Mouse (Mus musculus) hindbrain, embryonic 13.5 days (tissue): ENCODE results near the gene Gria2. TPM values are rescaled to one million over a fixed set of nuclear protein-coding genes. Genes with fewer than 3 reads are reported as not detected.
A peak's percentile ranks its signal among the peaks of the same experiment; 100 is the strongest.

Experiments used
- ATAC-seq: fragments of 200-750 bp; cut with Nextera tagmentation; 2 replicates; pipeline ENCODE4 v1.8.0; 2017; ENCODE audit warnings: moderate TSS enrichment; ENCODE audit not compliant: low FRiP score
- H3K27ac ChIP-seq: fragments of 300-500 bp; sonication (generic); 2 replicates; pipeline ENCODE4 v1.5.1; 2015; ENCODE audit warnings: inconsistent platforms, mild to moderate bottlenecking, moderate library complexity
- H3K27me3 ChIP-seq: fragments of 300-500 bp; sonication (generic); 2 replicates; pipeline ENCODE4 v1.6.1; 2015; ENCODE audit warnings: mild to moderate bottlenecking, inconsistent platforms
- H3K36me3 ChIP-seq: fragments of 300-500 bp; sonication (generic); 2 replicates; pipeline ENCODE4 v1.6.1; 2015; ENCODE audit warnings: mild to moderate bottlenecking, inconsistent platforms
- H3K4me1 ChIP-seq: fragments of 300-500 bp; sonication (generic); replicated peaks from 2 replicates; pipeline ENCODE4 v1.6.1; 2015; ENCODE audit warnings: inconsistent platforms
- H3K4me2 ChIP-seq: fragments of 300-500 bp; sonication (generic); 2 replicates; pipeline ENCODE4 v1.6.1; 2015; ENCODE audit warnings: inconsistent platforms, mild to moderate bottlenecking, moderate library complexity
- H3K4me3 ChIP-seq: fragments of 300-500 bp; sonication (generic); 2 replicates; pipeline ENCODE4 v1.5.1; 2015; ENCODE audit warnings: mild to moderate bottlenecking, inconsistent platforms
- H3K9ac ChIP-seq: fragments of 300-500 bp; sonication (generic); 2 replicates; pipeline ENCODE4 v1.6.1; 2015; ENCODE audit warnings: mild to moderate bottlenecking, inconsistent platforms
- H3K9me3 ChIP-seq: fragments of 300-500 bp; sonication (generic); 2 replicates; pipeline ENCODE4 v1.6.1; 2016; ENCODE audit warnings: inconsistent platforms
- WGBS: fragments of 180-500 bp; shearing (Covaris S2); methylation state at CpG from one replicate; pipeline ENCODE4 v1.1.7; 2015; 5-methylcytosine and 5-hydroxymethylcytosine counted together
- polyA plus RNA-seq: library from polyadenylated mRNA; unstranded; fragments of >200 nt; fragmentation: Nextera tagmentation; extraction: Ambion mirVana; gene quantifications from 2 replicates; pipeline ENCODE4 v1.2.1, GENCODE M21; 2015

Gria2 gene
- 129 and 130 TPM in 2 replicates for polyA plus RNA-seq

- peaks cover 27% of the 10 kb centered on the region for H3K4me1 ChIP-seq
- no peaks in the 10 kb centered on the region for H3K27me3 ChIP-seq
- no peaks in the 10 kb centered on the region for H3K36me3 ChIP-seq
- H3K9me3 ChIP-seq, result no peaks in the 10 kb centered on the region
- H3K27ac ChIP-seq, result peak within 1 kb of the TSS; percentile 96
- ATAC-seq, result peak; percentile 95
- whole genome bisulfite sequencing, result under 1% methylated on average over 35 of the region's 35 CpGs
- peak within 1 kb of the TSS; percentile 75 for H3K4me3 ChIP-seq
- H3K4me2 ChIP-seq, result peak within 1 kb of the TSS; percentile 70
- H3K9ac ChIP-seq, result peak within 1 kb of the TSS; percentile 85
These were observed at the start of gene Gria2 for GRCm38 (mm10) chr3:80802596-80803081. TSS of gene Gria2 (minus strand) at chr3:80802835.

GRCm38 (mm10) chr3:80850947-80851346, 48.3 kb upstream of the Gria2 start:
- WGBS, result 84% methylated on average over 10 of the region's 10 CpGs
- no peak overlapping the region for H3K4me2 ChIP-seq
- ATAC-seq, result no peak
- no peak overlapping the region for H3K4me3 ChIP-seq
- no peaks in the 10 kb centered on the region for H3K27me3 ChIP-seq
- H3K27ac ChIP-seq, result no peak overlapping the region
- H3K36me3 ChIP-seq, result peaks cover 14% of the 10 kb centered on the region; the same call in 1 of the 2 replicates
- H3K4me1 ChIP-seq, result no peaks in the 10 kb centered on the region
- no peak overlapping the region for H3K9ac ChIP-seq
- no peaks in the 10 kb centered on the region for H3K9me3 ChIP-seq

- Histone ChIP-seq H3K9me3 (no peaks in the 10 kb centered on the region), H3K27me3 (no peaks in the 10 kb centered on the region), H3K4me3 (no peak overlapping the region), H3K4me1 (no peaks in the 10 kb centered on the region), H3K27ac (no peak overlapping the region), H3K4me2 (no peak overlapping the region), H3K9ac (no peak overlapping the region), H3K36me3 (peaks cover 8% of the 10 kb centered on the region; the same call in 1 of the 2 replicates)
- ATAC-seq, result no peak
- 93% methylated on average over 2 of the region's 2 CpGs for WGBS
These were observed 43.0 kb upstream of the Gria2 start for GRCm38 (mm10) chr3:80845634-80846033.

- H3K4me1 ChIP-seq, result no peaks in the 10 kb centered on the region
- no peaks in the 10 kb centered on the region for H3K36me3 ChIP-seq
- H3K9me3 ChIP-seq, result no peaks in the 10 kb centered on the region
- H3K9ac ChIP-seq, result no peak overlapping the region
- H3K27ac ChIP-seq, result no peak overlapping the region
- no peak for ATAC-seq
- H3K4me3 ChIP-seq, result no peak overlapping the region
- 85% methylated on average over 5 of the region's 5 CpGs for WGBS
- no peaks in the 10 kb centered on the region for H3K27me3 ChIP-seq
- H3K4me2 ChIP-seq, result no peak overlapping the region
These were observed 37.2 kb upstream of the Gria2 start for GRCm38 (mm10) chr3:80839845-80840244.

DNA sequence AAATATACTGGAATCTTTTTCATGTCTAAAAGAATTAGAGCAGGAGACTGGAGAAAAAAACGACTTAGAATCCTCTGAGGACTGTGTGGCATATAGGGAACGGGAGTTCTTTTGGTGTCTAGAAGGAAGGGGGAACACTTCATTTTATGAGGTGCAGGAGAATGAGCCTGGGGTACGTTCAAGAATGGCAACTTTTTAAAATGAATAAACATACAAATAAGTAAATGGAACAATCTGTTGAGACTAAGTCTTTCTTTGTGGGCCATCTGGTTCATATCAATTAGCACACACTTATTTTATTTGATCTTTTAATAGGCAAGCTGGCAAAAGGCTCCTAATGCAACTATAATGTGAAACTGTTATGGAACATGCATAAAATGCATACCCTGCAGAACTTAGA, 34.9 kb upstream of the Gria2 start:
- no peak overlapping the region for H3K27ac ChIP-seq
- H3K9ac ChIP-seq, result no peak overlapping the region
- H3K4me2 ChIP-seq, result no peak overlapping the region
- WGBS, result 65% methylated on average over 3 of the region's 3 CpGs
- ATAC-seq, result no peak
- no peaks in the 10 kb centered on the region for H3K4me1 ChIP-seq
- no peaks in the 10 kb centered on the region for H3K9me3 ChIP-seq
- no peak overlapping the region for H3K4me3 ChIP-seq
- no peaks in the 10 kb centered on the region for H3K27me3 ChIP-seq
- H3K36me3 ChIP-seq, result no peaks in the 10 kb centered on the region

DNA sequence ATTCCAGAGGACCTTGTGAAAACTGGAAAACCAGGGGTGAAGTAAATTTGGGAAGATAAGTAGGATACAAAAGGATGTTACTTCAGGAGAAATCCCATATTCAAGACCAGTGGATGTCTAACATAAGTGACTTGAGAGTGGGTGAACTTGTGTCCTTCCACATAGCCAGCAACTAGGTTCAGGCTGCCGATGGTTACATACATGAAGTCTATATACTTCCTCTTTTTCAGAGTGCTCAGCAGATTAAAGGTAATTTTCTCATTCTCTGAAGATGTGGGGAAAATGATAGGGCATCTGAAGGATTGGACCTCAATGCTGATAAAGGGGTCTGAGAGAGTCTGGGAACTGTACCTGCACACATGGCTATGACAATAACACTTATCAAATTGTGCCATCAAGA, 21.3 kb upstream of the Gria2 start:
- 90% methylated on average over 1 of the region's 1 CpGs for WGBS
- no peak for ATAC-seq
- Histone ChIP-seq H3K4me1 (no peaks in the 10 kb centered on the region), H3K4me2 (no peak overlapping the region), H3K27ac (no peak overlapping the region), H3K36me3 (no peaks in the 10 kb centered on the region), H3K27me3 (no peaks in the 10 kb centered on the region), H3K4me3 (no peak overlapping the region), H3K9ac (no peak overlapping the region), H3K9me3 (no peaks in the 10 kb centered on the region)

- Histone ChIP-seq H3K9ac (no peak overlapping the region), H3K36me3 (no peaks in the 10 kb centered on the region), H3K4me2 (no peak overlapping the region), H3K4me1 (no peaks in the 10 kb centered on the region), H3K4me3 (no peak overlapping the region), H3K9me3 (no peaks in the 10 kb centered on the region), H3K27me3 (no peaks in the 10 kb centered on the region), H3K27ac (no peak overlapping the region)
- no peak for ATAC-seq
- WGBS, result 97% methylated on average over 1 of the region's 1 CpGs
These were observed 16.0 kb upstream of the Gria2 start for GRCm38 (mm10) chr3:80818619-80819018.

DNA sequence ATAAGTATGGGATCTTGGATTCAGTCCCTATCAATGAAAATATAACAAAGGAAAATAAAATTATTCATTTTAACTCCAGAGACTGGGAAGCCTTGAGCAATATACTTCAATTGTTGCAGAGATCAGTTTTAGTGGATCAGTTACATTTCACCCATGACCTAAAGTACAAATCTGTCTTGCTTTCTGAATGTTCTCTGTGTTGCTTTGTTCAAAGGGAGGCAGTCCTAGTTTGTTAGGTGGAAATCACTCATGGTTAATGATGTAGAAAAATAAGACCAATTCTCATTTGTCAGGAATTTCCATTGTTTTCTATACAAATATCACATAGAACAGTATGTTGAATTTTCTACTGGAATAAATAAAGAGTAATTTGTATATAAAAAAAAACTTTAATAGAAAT, 11.1 kb upstream of the Gria2 start:
- Histone ChIP-seq H3K36me3 (no peaks in the 10 kb centered on the region), H3K4me3 (no peak overlapping the region), H3K9me3 (no peaks in the 10 kb centered on the region), H3K27me3 (no peaks in the 10 kb centered on the region), H3K4me1 (no peaks in the 10 kb centered on the region), H3K27ac (no peak overlapping the region), H3K4me2 (no peak overlapping the region), H3K9ac (no peak overlapping the region)
- no peak for ATAC-seq

- Histone ChIP-seq H3K9me3 (no peaks in the 10 kb centered on the region), H3K27me3 (no peaks in the 10 kb centered on the region), H3K9ac (no peak overlapping the region), H3K36me3 (no peaks in the 10 kb centered on the region), H3K4me3 (no peak overlapping the region), H3K4me1 (no peaks in the 10 kb centered on the region), H3K27ac (no peak overlapping the region), H3K4me2 (no peak overlapping the region)
- 82% methylated on average over 3 of the region's 3 CpGs for WGBS
- ATAC-seq, result no peak
These were observed 9.6 kb upstream of the Gria2 start for GRCm38 (mm10) chr3:80812237-80812636.

- no peaks in the 10 kb centered on the region for H3K9me3 ChIP-seq
- no peak overlapping the region for H3K9ac ChIP-seq
- H3K4me1 ChIP-seq, result peaks cover 9% of the 10 kb centered on the region
- no peak overlapping the region for H3K27ac ChIP-seq
- no peak overlapping the region for H3K4me3 ChIP-seq
- no peaks in the 10 kb centered on the region for H3K27me3 ChIP-seq
- 13% methylated on average over 1 of the region's 1 CpGs for WGBS
- H3K36me3 ChIP-seq, result no peaks in the 10 kb centered on the region
- H3K4me2 ChIP-seq, result no peak overlapping the region
- ATAC-seq, result no peak
These were observed 2.7 kb upstream of the Gria2 start for GRCm38 (mm10) chr3:80805327-80805726.

DNA sequence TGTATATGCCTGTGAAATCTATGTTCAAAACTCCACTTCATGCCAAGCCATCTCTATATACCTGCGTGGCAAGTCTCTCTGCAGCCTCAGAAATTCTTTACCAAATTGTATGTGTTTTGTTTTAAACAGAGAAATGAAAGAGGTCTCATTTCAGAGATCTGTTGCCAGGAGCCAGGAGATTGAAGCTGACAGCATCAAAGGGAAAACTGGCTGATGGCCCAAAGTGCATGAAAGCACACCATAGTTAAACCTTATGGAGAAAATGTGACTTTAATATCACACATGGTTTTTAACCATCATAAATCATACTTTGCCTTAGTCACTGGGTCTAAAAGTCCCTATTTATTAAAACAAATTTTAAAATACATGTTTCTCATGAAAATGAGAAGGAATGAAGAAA, 1.2 kb upstream of the Gria2 start:
- Histone ChIP-seq H3K4me3 (no peak overlapping the region), H3K27me3 (no peaks in the 10 kb centered on the region), H3K9me3 (no peaks in the 10 kb centered on the region), H3K4me1 (peaks cover 18% of the 10 kb centered on the region), H3K36me3 (no peaks in the 10 kb centered on the region), H3K9ac (no peak overlapping the region), H3K4me2 (no peak overlapping the region), H3K27ac (0 out of 2 replicates have a peak overlapping the region, but pooled peaks have one; percentile 96)
- WGBS, result 70% methylated on average over 1 of the region's 1 CpGs
- ATAC-seq, result no peak

- Histone ChIP-seq H3K4me1 (peaks cover 23% of the 10 kb centered on the region), H3K9ac (peak overlapping the region; percentile 85), H3K27me3 (no peaks in the 10 kb centered on the region), H3K4me2 (peak overlapping the region; percentile 70), H3K4me3 (peak overlapping the region; percentile 75), H3K36me3 (no peaks in the 10 kb centered on the region), H3K27ac (peak overlapping the region; percentile 96), H3K9me3 (no peaks in the 10 kb centered on the region)
- WGBS, result 42% methylated on average over 8 of the region's 8 CpGs
- 0 out of 2 replicates have a peak, but pooled peaks have one; percentile 25 for ATAC-seq
These were observed 576 bp upstream of the Gria2 start for GRCm38 (mm10) chr3:80803211-80803610.

DNA sequence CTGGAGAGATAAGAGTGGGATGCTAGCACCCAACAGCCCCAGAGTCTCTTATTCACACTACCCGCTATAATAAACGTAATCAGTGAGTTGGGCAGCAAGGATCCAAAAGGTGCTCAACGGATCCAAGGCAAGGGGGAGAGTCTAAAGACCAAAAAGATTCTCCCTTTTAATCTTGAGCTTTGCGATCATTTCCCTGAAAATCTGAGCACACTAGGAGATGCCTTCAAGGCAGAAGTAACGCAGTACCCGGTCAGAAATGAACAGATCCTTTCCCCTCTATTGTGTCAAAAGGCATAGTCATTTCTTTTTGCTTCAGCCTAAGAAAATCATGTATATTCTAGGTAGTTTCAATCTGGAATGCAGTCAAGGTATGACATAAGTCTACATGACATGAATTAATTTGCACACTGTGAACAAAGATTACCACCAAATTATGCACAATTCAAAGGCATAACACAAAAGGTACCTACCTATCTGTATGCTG, 766 bp downstream of the Gria2 start:
- 14% methylated on average over 6 of the region's 6 CpGs for WGBS

More for the DNA sequence above, 766 bp downstream of the Gria2 start:
- Histone ChIP-seq H3K27ac (peak overlapping the region; percentile 96), H3K36me3 (no peaks in the 10 kb centered on the region), H3K9me3 (no peaks in the 10 kb centered on the region), H3K9ac (peak overlapping the region; percentile 85), H3K4me1 (peaks cover 27% of the 10 kb centered on the region), H3K27me3 (no peaks in the 10 kb centered on the region), H3K4me2 (peak overlapping the region; percentile 70), H3K4me3 (peak overlapping the region; percentile 75)
- ATAC-seq, result no peak
